Mouse (Mus musculus) stomach, postnatal 0 days (tissue): ENCODE measurements at regions not wholly inside any gene's neighbourhood (a gene's known extent, or its start where the extent isn't known, plus 50 kb on each side); places are given as distances from the start of the nearest gene placed in this dataset.

Experiments used
- CTCF ChIP-seq: IDR thresholded peaks from 2 replicates; pipeline ENCODE4 v1.5.1; 2016; ENCODE audit warnings: antibody characterized with exemption, low read depth, mild to moderate bottlenecking, moderate library complexity
- EP300 ChIP-seq: optimal IDR thresholded peaks from 2 replicates; pipeline ENCODE3; 2016; ENCODE audit warnings: antibody characterized with exemption

DNA sequence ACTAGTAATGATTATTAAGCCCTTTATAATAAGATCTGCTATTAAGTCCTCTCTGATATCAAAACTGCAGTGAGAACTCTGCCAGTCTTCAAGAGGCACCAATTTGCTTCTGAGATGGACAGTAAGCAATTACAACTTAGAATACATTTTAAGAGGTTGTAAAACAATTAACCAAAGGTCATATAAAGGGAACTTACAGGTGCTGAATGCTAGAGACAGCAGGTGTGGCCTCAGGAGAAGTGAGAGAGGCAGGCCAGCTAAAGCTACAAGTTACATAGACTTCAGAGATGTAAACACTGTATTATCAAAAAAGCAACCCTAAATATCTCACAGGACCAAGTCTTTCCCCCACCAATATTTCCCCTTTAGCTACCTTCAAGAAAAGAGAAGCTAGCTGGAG, 315.7 kb downstream of the Slco4c1 start:
- TF ChIP-seq CTCF (no peak), EP300 (no peak)
